Mouse (Mus musculus) lung, postnatal 0 days (tissue): ENCODE measurements at regions not wholly inside any gene's neighbourhood (a gene's known extent, or its start where the extent isn't known, plus 50 kb on each side); places are given as distances from the start of the nearest gene placed in this dataset.

Experiments
- CTCF ChIP-seq: IDR thresholded peaks from 2 replicates; pipeline ENCODE4 v1.5.1; 2016; ENCODE audit warnings: antibody characterized with exemption, mild to moderate bottlenecking
- EP300 ChIP-seq: IDR thresholded peaks from 2 replicates; pipeline ENCODE4 v1.6.1; 2016; ENCODE audit warnings: antibody characterized with exemption, mild to moderate bottlenecking, control low read depth

DNA sequence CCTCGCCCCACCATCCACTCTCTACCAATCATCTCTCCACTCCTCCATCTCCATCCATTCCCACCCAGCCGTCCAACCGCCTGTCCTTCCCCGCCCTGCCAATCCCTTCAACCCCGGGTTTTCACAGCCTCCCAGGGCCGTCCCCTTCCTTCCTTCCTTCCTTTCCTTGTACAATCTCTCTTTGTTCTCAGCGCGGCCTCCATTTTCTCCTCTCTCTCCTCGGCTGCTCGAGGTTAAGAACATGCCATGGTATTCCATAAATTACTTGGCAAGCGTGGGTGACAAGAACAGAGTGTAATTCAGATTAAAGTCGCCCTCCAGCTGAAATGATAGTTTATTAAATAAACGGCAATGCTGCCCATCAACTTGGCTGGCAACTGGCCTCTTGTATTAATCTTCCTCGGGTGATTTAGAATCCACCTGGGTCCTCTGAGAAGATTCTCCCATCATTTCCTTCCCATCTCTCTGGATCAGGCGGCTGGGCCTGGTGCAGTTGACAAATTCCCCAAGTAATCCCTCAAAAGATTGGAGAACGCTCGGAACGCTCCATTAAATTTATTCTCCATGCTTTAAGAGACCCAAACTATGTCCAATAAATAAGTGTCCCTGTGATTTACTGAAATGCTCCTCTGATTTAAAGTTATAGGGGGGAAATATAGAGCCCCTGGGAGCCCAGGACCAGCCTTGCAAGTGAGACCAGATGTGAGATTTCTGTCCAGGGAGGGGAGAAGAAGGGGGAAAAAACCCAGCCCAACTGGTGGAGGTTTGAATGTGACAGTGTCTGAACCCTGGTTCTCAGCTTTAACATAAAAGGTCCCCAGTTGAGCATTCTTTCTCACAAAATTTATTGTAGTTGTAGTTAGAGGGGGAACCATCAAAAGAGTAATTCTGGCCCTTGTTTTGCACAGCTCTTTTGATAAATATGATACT is 125.0 kb upstream of the Zfp703 start:
- TF ChIP-seq EP300 (no peak), CTCF (no peak)
